9 mouse cellular contexts compared by ENCODE assay signal in genomic region chr16:35581299-35581698, GRCm38 (mm10). TPM values are rescaled to one million over a fixed set of nuclear protein-coding genes. Genes with fewer than 3 reads are reported as not detected.
DNase-seq lines count a peak whose midpoint lies in the region; ATAC-seq lines count a peak whose summit lies in the region.
"Had no signal": no experiment of that assay in that cellular context is flagged by ENCODE, and none has a peak within 500 bp of the region (broad histone marks: within the 10 kb centered on the region; RNA-seq: fewer than 3 reads in every experiment).

No protein-coding gene starts in this region.

- no peaks in the 10 kb centered on the region for H3K27me3 ChIP-seq in hindbrain, embryonic 14.5 days (ENCODE audit: control insufficient read depth, insufficient read depth, low read length)

- H3K4me1 ChIP-seq in hindbrain, embryonic 14.5 days (replicated peaks; ENCODE audit: control insufficient read depth, insufficient read depth, low read length) = peaks cover 28% of the 10 kb centered on the region

- H3K9me3 ChIP-seq in hindbrain, embryonic 14.5 days (ENCODE audit: control insufficient read depth, low read length) = no peaks in the 10 kb centered on the region

- WGBS in hindbrain, embryonic 14.5 days = 20% methylated on average over 7 of the region's 7 CpGs

- no peak overlapping the region for H3K4me3 ChIP-seq in hindbrain, embryonic 14.5 days (replicated peaks; ENCODE audit: low read length)

- H3K27ac ChIP-seq in hindbrain, embryonic 14.5 days = peak overlapping the region; percentile 60

- H3K36me3 ChIP-seq in hindbrain, embryonic 14.5 days (replicated peaks; ENCODE audit: control insufficient read depth, insufficient read depth) = no peaks in the 10 kb centered on the region

- 0 out of 2 replicates have a peak overlapping the region, but pooled peaks have one; percentile 12 for H3K9ac ChIP-seq in hindbrain, embryonic 14.5 days

- intact Hi-C loops in left cerebral cortex, postnatal 4 days (cut with DNase I) = no loop called here

- no peak for DNase-seq in frontal cortex, postnatal 25 days (ENCODE audit: low spot score in 2 of 2)
- no peak for DNase-seq in hindbrain, embryonic 14.5 days (ENCODE audit: low spot score)
- peak; percentile 47 for DNase-seq in left cerebral cortex, postnatal 4 days
- DNase-seq in right cerebral cortex, postnatal 10 days (ENCODE audit: low spot score in 2 of 2) = peak; percentile 77 to 79
- DNase-seq in gastrocnemius, adult 18-20 months (ENCODE audit: low spot score) = no peak
- no peak for DNase-seq in retina, embryonic 14.5 days (ENCODE audit: low spot score)
- no peak for DNase-seq in thymus, postnatal 14 days
- DNase-seq: gastrocnemius, postnatal 25 days had no signal

- H3K4me2 ChIP-seq in hindbrain, embryonic 14.5 days (replicated peaks) = no peak overlapping the region

- ATAC-seq in frontal cortex, adult (ENCODE audit: low TSS enrichment) = peak; percentile 77
- peak; percentile 74 for ATAC-seq in hindbrain, embryonic 14.5 days (ENCODE audit: low FRiP score)

RNA-seq across cellular contexts. Expression of gene Sema5b, which starts 40.4 kb away (rescaled TPM):
- polyA plus RNA-seq in hindbrain, embryonic 14.5 days (2014; fragmentation: Nextera tagmentation; extraction: Ambion mirVana) = 15.4 and 16.7 TPM in 2 replicates
- total RNA-seq in left cerebral cortex, postnatal 4 days (2021) = 10 to 100 TPM; 29.9 to 30.5 TPM
- total RNA-seq in gastrocnemius, adult 18-20 months (2021) = under 1 TPM; 0.23 to 0.24 TPM

Comparison
In these comparisons a context has a peak if more than half of its experiments do, and no peak if none do; other contexts are left out.
1. DNase-seq: peak in left cerebral cortex, postnatal 4 days (single experiment) and right cerebral cortex, postnatal 10 days (2 of 2); none in frontal cortex, postnatal 25 days (0 of 2), hindbrain, embryonic 14.5 days (single experiment), gastrocnemius, adult 18-20 months (single experiment), retina, embryonic 14.5 days (single experiment) and thymus, postnatal 14 days (single experiment).
2. RNA of gene Sema5b, which starts 40.4 kb away (total RNA-seq): 29.9 to 30.5 TPM in left cerebral cortex, postnatal 4 days; 0.23 to 0.24 TPM in gastrocnemius, adult 18-20 months; every median in the first group is over 10 times any median in the second.